ENCODE assay signal across 8 mouse cellular contexts in genomic region chr1:182895698-182896097, GRCm38 (mm10). TPM values are rescaled to one million over a fixed set of nuclear protein-coding genes. Genes with fewer than 3 reads are reported as not detected.
DNase-seq lines count a peak whose midpoint lies in the region; ATAC-seq and TF ChIP-seq lines count a peak whose summit lies in the region.

No protein-coding gene starts in this region.

- 63% methylated on average over 9 of the region's 9 CpGs for WGBS in kidney, embryonic 16.5 days

- H3K9ac ChIP-seq in kidney, embryonic 16.5 days (replicated peaks; ENCODE audit: low read length): no peak overlapping the region
- H3K9ac ChIP-seq in ES-E14 (ENCODE audit: insufficient read depth, low read depth, low read length, poor library complexity, severe bottlenecking): no peak overlapping the region

- DNase-seq in kidney, adult 18-20 months: peak; percentile 57
- DNase-seq in ES-E14 (ENCODE audit: low read depth, low spot score): peak; percentile 47
- peak; percentile 23 for DNase-seq in cerebellum, adult 11-12 months
- DNase-seq in gastrocnemius, postnatal 36 days: peak; percentile 48 to 49
- peak; percentile 62 for DNase-seq in left cerebral cortex, postnatal 4 days

- no peaks in the 10 kb centered on the region for H3K27me3 ChIP-seq in kidney, embryonic 16.5 days (ENCODE audit: insufficient read depth, low read length)

- H3K4me1 ChIP-seq in kidney, embryonic 16.5 days (ENCODE audit: insufficient read depth, low read length): no peaks in the 10 kb centered on the region
- H3K4me1 ChIP-seq in ES-E14 (ENCODE audit: control insufficient read depth in 2 of 2, insufficient read depth in 2 of 2, low read length in 2 of 2, poor library complexity in 1 of 2): no peaks in the 10 kb centered on the region

- H3K27ac ChIP-seq in kidney, embryonic 16.5 days (ENCODE audit: low read length): no peak overlapping the region
- H3K27ac ChIP-seq in ES-E14 (ENCODE audit: insufficient read depth, low read depth, low read length, poor library complexity, severe bottlenecking): no peak overlapping the region

- H3K4me2 ChIP-seq in kidney, embryonic 16.5 days (replicated peaks; ENCODE audit: low read depth, low read length): no peak overlapping the region

- peaks cover 4% of the 10 kb centered on the region; the same call in 1 of the 2 replicates for H3K36me3 ChIP-seq in kidney, embryonic 16.5 days (ENCODE audit: insufficient read depth, low read length)
- H3K36me3 ChIP-seq in ES-E14 (ENCODE audit: control insufficient read depth, insufficient read depth, low read length, poor library complexity, severe bottlenecking): no peaks in the 10 kb centered on the region

- H3K4me3 ChIP-seq in kidney, embryonic 16.5 days (ENCODE audit: low read length): no peak overlapping the region
- H3K4me3 ChIP-seq in ES-E14 (ENCODE audit: insufficient read depth in 1 of 2, low read depth in 1 of 2, low read length in 2 of 2, poor library complexity in 1 of 2, severe bottlenecking in 1 of 2): no peak overlapping the region

- intact Hi-C loops in gastrocnemius, postnatal 36 days (cut with DNase I): no loop called here
- intact Hi-C loops in left cerebral cortex, postnatal 4 days (cut with DNase I): no loop called here

- H3K9me3 ChIP-seq in kidney, embryonic 16.5 days (ENCODE audit: low read length): no peaks in the 10 kb centered on the region
- H3K9me3 ChIP-seq in ES-E14 (ENCODE audit: control insufficient read depth, insufficient read depth, low read depth, low read length): no peaks in the 10 kb centered on the region

- in situ Hi-C loops in ES-E14 (cut with MboI; ENCODE audit: low sequenced_read_pairs in 2 of 2, unreplicated experiment in 2 of 2): no loop called here

- no peak for ATAC-seq in kidney, embryonic 16.5 days (ENCODE audit: low FRiP score, low TSS enrichment)
- peak; percentile 66; the same call in 1 of the 2 replicates for ATAC-seq in neutrophil, adult 5-6 weeks (ENCODE audit: extremely low read depth, insufficient number of reproducible peaks, low FRiP score, poor library complexity, severe bottlenecking)
- ATAC-seq in erythroblast, adult 5-6 weeks (replicated peaks; ENCODE audit: low FRiP score, poor library complexity, severe bottlenecking): no peak

TF ChIP-seq in ES-E14, 5 proteins besides CTCF, POLR2A, EP300 and RAD21:
- TF ChIP-seq MAFK (IDR thresholded peaks at IDR 0.05; ENCODE audit: insufficient read depth, low read depth, low read length) (no peak), ZC3H11A (IDR thresholded peaks at IDR 0.05; ENCODE audit: borderline replicate concordance, low read depth, low read length) (no peak), CHD2 (IDR thresholded peaks at IDR 0.05; ENCODE audit: low read depth, low read length) (no peak), ZNF384 (IDR thresholded peaks at IDR 0.05; ENCODE audit: low read depth, low read length) (no peak), HCFC1 (IDR thresholded peaks at IDR 0.05; ENCODE audit: borderline replicate concordance, insufficient read depth, low read length) (no peak)

RNA-seq across cellular contexts. Expression of gene Tlr5, which starts 58.9 kb away (rescaled TPM):
- 1.00 and 1.0 TPM in 2 replicates for polyA plus RNA-seq in kidney, embryonic 16.5 days (2015; fragmentation: Nextera tagmentation; extraction: Ambion mirVana)
- 0.37 and 0.54 TPM in 2 replicates for total RNA-seq in ES-E14 (2012; rRNA removed)
- 1 to 10 TPM; 1.8 to 6.2 TPM for total RNA-seq in gastrocnemius, postnatal 36 days (2021)
- total RNA-seq in left cerebral cortex, postnatal 4 days (2021): under 1 TPM; 0.46 to 0.54 TPM
- total RNA-seq in neutrophil, adult 5-6 weeks (2017): 7.4 and 12.0 TPM in 2 replicates
- total RNA-seq in erythroblast, adult 5-6 weeks (2015; ENCODE audit: low replicate concordance): 2.7 TPM in 1 of 2 replicates, not detected in the other
- 0.85 TPM in 1 of 2 replicates, not detected in the other for total RNA-seq in erythroblast, adult 5-6 weeks (2017; ENCODE audit: low replicate concordance)
